15 mouse cellular contexts compared by ENCODE assay signal in the genomic region with DNA sequence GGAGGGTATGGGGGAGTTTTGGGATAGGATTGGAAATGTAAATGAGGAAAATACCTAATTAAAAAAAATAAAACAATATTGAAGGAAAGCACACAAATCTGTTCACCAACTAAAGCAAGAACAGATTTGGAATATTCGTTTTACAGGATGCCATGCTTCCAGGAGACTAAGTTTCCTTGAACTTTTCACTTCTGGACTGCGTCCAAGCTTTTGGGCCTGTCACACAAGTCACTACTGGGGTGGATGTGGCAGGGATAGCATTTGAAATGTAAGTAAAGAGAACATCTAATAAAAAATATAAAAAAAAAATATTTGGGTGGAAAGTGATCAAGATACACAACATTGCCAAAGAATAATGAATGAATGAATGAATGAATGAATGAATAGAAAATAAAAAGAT.
"Had no signal": no experiment of that assay in that cellular context is flagged by ENCODE, and none has a peak within 500 bp of the region (broad histone marks: within the 10 kb centered on the region; RNA-seq: fewer than 3 reads in every experiment).

No protein-coding gene starts in this region.

- H3K9ac ChIP-seq: limb, embryonic 12.5 days; limb, embryonic 15.5 days; liver, embryonic 14.5 days; liver, postnatal 0 days; lung, embryonic 15.5 days had no signal

- H3K27ac ChIP-seq: limb, embryonic 12.5 days; limb, embryonic 15.5 days; liver, embryonic 14.5 days; lung, embryonic 15.5 days had no signal

- H3K9me3 ChIP-seq: limb, embryonic 12.5 days; limb, embryonic 15.5 days; lung, embryonic 15.5 days had no signal

- H3K27me3 ChIP-seq: limb, embryonic 12.5 days; limb, embryonic 15.5 days; lung, embryonic 15.5 days had no signal

- DNase-seq: kidney, adult 9 months; kidney, postnatal 4 days; left cerebral cortex, postnatal 4 days; liver, postnatal 0 days; lung, postnatal 10 days; lung, postnatal 36 days; midbrain, embryonic 14.5 days; thymus, adult 18-20 months; thymus, postnatal 36 days had no signal

- H3K4me2 ChIP-seq: limb, embryonic 12.5 days; limb, embryonic 15.5 days; liver, embryonic 11.5 days; lung, embryonic 15.5 days; midbrain, embryonic 11.5 days had no signal

- H3K36me3 ChIP-seq: limb, embryonic 12.5 days; limb, embryonic 15.5 days; lung, embryonic 15.5 days had no signal

- H3K4me3 ChIP-seq: limb, embryonic 12.5 days; limb, embryonic 15.5 days; lung, embryonic 15.5 days had no signal

- H3K4me1 ChIP-seq: limb, embryonic 12.5 days; limb, embryonic 15.5 days; lung, embryonic 15.5 days had no signal

- ATAC-seq: liver, postnatal 0 days had no signal
